Mouse (Mus musculus) adrenal gland, postnatal 25 days (tissue): ENCODE data around the gene Dcdc2a. TPM values are rescaled to one million over a fixed set of nuclear protein-coding genes. Genes with fewer than 3 reads are reported as not detected.

Experiments
- DNase-seq: peaks from one replicate; pipeline ENCODE4 v3.0.0; 2021; ENCODE audit warnings: mixed read lengths
- total RNA-seq: library from RNA; stranded (reverse); gene quantifications from 2 replicates; pipeline ENCODE4 v1.2.3, GENCODE M21; 2021

Gene Dcdc2a
- total RNA-seq, 1 experiment from 2014 or later, result 0.43 TPM

- no peak for DNase-seq
Observed at GRCm38 (mm10) chr13:25097348-25097747, 41.5 kb downstream of the Dcdc2a start.

GRCm38 (mm10) chr13:25098578-25098977 lies 42.8 kb downstream of the Dcdc2a start:
- no peak for DNase-seq

GRCm38 (mm10) chr13:25099508-25099907 lies 43.7 kb downstream of the Dcdc2a start:
- no peak for DNase-seq

- no peak for DNase-seq
Observed at GRCm38 (mm10) chr13:25100581-25100980, 44.8 kb downstream of the Dcdc2a start.

DNA sequence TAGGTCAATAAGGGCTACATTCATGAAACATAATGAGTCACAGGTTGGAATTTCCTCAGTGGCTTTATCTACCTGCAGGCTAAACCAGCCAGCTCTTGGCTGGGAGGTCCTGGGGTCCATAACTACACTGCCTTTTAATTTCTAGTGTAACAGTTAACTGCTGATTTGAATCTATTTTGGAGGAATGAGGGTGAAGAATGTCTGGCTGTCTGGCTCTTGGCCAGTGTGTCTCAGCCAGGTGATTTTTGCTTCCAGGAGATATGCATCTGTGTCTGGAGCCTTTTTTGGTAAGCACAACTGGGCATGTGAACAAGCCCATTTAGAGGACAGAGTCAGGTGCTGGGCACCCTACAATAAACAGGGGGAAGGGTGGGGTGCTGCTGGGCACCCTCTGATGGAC lies 49.9 kb downstream of the Dcdc2a start:
- DNase-seq, result no peak

GRCm38 (mm10) chr13:25106740-25107139 lies 50.9 kb downstream of the Dcdc2a start:
- DNase-seq, result no peak

- no peak for DNase-seq
Observed at GRCm38 (mm10) chr13:25108353-25108752, 52.5 kb downstream of the Dcdc2a start.

GRCm38 (mm10) chr13:25110592-25111095 lies 54.8 kb downstream of the Dcdc2a start:
- no peak for DNase-seq

GRCm38 (mm10) chr13:25115429-25115881 lies 59.7 kb downstream of the Dcdc2a start:
- DNase-seq, result peak; percentile 20

DNA sequence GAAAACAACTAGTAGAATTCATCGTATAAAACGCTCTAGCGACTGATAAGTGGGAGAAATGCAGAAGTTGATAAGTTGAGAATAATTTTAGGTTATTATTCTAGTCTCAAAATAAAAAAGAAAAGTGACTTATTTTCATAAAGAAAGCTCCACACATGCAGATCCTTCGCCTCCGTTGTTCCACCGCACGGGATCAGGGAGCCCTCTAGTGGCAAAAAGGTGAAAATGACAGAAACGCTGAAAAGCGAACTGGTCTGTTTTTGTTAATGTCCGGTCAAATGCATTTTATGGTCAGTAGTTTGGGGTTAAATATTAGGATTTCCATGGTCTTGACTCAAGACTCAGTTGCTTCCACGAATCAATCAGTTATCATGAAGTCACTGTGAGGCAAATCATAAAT lies 60.2 kb downstream of the Dcdc2a start:
- peak; percentile 37 for DNase-seq

DNA sequence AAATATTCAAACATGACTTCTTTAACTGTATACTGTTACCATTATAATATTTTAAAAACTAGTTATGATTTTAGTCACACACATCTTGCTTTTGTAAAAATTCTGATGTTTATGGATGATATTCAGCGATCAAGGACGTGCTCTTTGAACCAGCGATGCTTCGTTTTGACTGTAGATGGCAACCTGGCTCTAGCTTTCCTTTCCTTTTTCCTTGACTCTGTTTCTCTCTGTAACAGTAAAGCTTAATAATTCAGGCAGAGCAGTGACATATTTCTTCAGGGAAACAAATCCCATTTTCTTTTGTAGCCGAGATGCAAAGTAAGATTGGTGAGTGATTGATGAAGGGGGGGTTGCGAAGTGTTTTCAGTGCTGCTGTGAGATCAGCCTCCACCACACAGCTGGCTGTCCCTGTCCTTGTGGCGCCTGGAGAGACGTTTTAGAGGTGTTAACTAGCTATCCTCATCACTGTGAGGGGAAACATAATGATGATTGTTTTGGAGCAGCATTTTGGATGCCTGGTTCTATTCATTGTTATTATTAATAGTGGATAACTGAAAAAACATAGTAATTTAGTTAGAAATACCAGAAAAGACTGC lies 67.0 kb downstream of the Dcdc2a start:
- no peak for DNase-seq

DNA sequence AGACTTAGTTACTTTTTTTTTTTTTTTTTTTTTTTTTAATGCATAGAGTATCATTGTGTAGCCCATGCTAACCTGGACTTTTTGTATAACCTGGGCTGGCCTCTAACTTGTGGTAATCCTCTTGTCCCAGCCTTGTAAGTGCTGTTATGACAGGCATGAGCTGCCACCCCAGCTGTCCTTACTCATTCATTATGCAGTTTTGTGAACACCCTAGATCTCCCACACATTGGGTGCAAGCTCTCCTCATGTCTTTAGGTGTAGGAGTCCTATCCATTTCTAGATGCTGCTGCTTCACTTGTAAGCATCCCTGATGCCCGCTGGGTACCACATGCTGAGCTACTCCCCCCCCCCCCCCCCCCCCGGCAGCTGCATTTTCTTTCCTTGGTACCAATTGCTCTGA lies 71.4 kb downstream of the Dcdc2a start:
- DNase-seq, result no peak

DNA sequence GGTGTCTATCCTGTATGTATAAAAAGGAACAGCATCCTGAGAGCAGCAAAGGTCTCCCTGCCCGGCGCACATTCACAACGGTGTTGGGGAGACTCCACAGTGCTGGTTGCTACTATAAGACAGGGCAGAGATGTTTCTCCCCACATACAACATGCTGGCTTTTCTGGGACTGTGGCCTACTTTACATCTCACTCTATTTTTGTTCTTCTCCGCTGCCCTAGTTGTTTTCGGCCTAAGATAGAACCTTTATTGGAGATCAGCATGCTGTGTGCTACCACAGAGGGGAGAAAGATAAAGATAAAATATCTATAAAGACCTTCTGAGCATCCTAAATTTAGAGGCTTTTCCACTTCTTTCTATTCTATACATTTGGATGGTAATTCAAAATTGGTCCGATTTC lies 72.0 kb downstream of the Dcdc2a start:
- no peak for DNase-seq

- DNase-seq, result no peak
Observed at GRCm38 (mm10) chr13:25128766-25129165, 73.0 kb downstream of the Dcdc2a start.

DNA sequence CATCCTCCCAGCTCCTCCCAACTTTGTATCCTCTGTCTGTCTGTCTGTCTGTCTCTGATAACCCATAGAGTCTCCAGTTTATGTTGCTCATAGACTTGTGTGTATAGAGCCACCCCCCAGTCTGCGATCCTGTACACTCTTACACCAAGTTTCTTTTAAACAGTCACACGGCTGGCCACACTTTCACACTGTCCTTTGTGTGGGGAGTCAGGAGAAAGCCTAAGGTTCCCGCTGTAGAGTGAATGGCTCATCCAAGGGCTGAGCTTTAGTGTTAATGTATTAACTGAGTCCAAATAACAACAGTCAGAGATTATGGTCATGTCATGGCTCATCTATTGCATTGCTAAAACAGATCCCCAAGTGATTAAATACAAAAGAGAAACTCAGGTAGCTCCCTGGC lies 87.3 kb downstream of the Dcdc2a start:
- no peak for DNase-seq

- DNase-seq, result no peak
Observed at GRCm38 (mm10) chr13:25144093-25144492, 88.3 kb downstream of the Dcdc2a start.

DNA sequence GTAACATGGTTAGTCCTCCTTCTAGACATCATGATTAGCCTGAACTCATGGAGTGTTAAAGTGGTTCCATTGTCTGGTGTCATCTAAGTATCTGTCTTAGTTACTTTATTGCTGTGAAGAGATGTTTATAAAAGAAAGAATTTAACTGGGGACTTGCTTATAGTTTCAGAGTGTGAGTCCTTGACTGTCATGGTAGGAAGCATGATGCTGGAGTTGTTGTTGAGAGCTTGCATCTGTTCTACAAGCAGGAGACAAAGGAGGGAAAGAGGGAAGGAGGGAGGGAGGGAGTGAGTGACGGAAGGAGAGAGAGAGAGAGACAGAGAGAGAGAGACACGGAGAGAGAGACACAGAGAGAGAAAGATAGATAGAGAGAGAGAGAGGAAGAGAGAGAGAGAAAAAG lies 90.4 kb downstream of the Dcdc2a start:
- no peak for DNase-seq

DNA sequence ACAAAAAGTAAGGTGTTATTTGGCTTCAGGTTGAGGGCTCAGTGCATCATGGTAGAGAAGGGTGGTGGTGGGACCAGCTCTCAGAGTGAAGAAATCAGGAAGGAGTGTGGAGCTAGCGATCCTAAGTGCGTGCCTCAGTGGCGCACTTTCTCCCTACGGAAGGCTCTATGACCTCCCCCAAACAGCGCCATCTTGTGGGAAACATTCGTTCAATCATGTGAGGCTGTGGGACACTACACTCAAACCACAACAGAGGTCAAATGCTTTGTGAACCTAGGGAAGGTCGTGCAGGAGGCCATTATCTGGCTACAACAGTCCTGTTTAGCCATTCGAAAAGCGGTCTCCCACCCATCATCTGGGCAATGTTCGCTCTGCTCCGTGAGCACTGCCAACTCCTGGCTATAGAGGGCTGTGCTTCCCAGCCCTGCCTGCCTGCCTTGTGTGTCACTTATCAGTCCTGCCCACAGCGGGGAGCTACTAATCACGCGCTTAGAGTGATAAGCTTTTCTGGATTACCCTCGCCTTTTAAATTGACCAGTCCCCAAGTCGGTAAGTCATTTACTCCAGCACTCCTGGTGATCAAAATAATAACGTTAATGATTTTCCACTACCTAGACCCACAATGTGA lies 94.5 kb downstream of the Dcdc2a start:
- DNase-seq, result no peak

DNA sequence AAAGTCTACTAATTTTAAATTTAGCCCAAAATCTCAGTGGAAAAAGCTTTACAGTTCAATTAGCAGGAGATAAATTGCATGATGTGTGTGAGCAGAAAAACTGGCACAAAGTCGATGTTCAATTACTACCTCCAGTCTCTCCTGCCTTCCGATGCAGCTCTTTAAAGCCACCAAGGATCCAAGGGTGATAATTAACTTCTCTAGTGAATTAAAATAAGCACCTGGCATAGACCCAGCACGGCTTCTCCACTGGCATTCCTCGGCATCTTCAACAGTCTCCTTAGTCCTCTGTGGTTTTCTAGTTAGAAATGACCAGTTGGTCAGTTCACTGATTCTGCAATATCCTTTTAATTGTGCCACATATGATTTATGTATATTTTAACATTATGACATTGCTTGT lies 95.1 kb downstream of the Dcdc2a start:
- DNase-seq, result no peak

GRCm38 (mm10) chr13:25159917-25160316 lies 104.1 kb downstream of the Dcdc2a start:
- no peak for DNase-seq

- DNase-seq, result no peak
Observed at GRCm38 (mm10) chr13:25160804-25161203, 105.0 kb downstream of the Dcdc2a start.

DNA sequence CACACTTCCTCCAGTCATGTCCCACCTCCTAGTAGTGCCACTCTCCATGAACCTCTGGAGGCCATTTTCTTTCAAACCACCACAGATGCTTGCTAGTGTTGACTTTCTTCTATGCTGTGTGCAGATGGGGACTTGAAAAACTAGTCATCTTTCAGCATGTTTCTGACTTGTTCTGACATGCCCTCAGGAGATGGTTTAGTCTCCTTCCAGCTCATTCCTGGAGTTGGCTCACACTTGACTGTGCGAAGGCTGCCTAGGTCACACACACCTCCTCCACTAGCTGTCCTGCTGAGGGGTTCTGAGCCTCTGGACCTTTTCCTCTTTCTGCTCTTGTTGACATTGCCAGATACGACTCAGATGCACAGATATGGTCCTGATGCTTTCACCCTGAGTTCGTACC lies 106.8 kb downstream of the Dcdc2a start:
- no peak for DNase-seq

DNA sequence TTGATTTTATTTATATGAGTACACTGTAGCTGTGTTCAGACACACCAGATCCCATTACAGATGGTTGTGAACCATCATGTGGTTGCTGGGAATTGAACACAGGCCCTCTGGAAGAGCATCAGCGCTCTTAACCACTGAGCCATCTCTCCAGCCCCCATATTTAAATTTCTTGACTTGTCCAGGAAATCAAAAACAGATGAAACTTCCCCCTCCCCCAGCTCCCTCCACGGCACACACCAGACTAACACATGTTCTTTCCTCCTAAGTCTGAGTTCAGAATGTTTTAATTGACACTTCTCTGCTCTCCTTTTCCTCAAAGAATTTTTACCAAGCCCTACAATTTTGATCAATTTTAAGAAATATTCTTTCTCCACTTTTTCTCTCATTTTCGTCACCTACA lies 113.1 kb downstream of the Dcdc2a start:
- no peak for DNase-seq

DNA sequence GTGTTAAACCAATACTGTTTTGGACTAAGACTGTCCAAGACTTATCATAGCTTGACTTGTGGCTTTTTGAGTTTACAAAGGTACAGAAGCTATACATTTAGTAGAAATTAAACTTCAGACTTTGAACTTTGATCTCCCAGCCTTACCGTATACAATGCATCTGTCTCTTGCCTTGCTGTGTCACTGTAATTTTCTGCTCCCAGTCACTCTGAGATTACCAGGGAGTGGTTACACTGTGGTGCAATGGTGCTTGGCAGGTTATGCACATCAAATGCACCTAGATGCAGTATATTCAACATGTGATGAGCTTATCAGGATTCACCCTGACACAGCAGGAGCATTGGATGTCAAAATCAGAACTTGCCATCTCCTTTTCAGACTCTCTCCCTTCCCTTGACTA lies 122.0 kb downstream of the Dcdc2a start:
- DNase-seq, result no peak
